Mouse (Mus musculus) layer of hippocampus, adult 18-20 months (tissue): ENCODE data around the gene Prr22. TPM values are rescaled to one million over a fixed set of nuclear protein-coding genes. Genes with fewer than 3 reads are reported as not detected.

Experiments used
- DNase-seq, 2 experiments: peaks; one replicate each; pipeline ENCODE4 v3.0.0; 2022; ENCODE audit warnings: low spot score in 2 of 2
- total RNA-seq, 2 experiments: library from RNA; stranded (reverse); gene quantifications; 2 replicates each; pipeline ENCODE4 v1.2.3; 2021

The Prr22 gene
- total RNA-seq, 2 experiments from 2014 or later = 0.99 to 1.2 TPM

GRCm38 (mm10) chr17:56805784-56806183 lies 35.7 kb downstream of the Prr22 start:
- DNase-seq = no peak

DNA sequence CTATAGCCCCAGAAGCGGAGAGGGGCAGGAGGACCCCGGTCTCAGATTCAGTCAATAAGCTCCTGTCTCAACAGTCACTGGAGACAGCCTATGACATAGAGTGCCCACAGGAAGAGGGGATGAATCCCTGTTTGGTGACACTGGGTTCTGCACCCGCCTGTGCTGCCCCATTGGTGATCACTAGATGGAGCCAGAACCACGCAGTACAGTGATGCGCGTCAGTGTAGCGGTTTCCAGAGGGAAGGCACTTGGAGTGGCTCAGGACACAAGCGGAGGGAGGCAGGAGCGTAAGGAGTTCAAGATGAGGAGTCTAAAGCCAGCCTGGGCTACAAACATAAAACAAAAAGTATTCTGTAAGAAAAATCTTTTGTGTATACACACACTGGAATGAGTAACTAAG lies 38.5 kb downstream of the Prr22 start:
- DNase-seq = peak; percentile 77 to 91

- peak; percentile 64 to 80 for DNase-seq
These were observed 40.2 kb downstream of the Prr22 start for GRCm38 (mm10) chr17:56810245-56810644.

GRCm38 (mm10) chr17:56814316-56815056 lies 44.4 kb downstream of the Prr22 start:
- DNase-seq = peak; percentile 80 to 91

DNA sequence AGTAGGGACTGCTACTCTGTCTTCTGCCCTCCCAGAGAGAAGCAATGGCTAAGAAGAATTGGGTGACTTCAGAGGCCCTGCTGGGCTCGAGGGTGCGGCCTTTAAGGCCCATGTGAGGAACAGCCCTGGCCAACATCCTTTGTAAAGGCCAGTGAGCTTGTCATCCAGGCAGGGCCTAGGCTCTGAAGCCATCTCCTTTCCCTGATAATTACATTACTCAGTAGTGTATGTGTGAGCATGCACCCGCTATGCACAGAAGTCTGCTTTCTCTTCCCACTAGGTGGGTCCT lies 45.0 kb downstream of the Prr22 start:
- no peak for DNase-seq

DNA sequence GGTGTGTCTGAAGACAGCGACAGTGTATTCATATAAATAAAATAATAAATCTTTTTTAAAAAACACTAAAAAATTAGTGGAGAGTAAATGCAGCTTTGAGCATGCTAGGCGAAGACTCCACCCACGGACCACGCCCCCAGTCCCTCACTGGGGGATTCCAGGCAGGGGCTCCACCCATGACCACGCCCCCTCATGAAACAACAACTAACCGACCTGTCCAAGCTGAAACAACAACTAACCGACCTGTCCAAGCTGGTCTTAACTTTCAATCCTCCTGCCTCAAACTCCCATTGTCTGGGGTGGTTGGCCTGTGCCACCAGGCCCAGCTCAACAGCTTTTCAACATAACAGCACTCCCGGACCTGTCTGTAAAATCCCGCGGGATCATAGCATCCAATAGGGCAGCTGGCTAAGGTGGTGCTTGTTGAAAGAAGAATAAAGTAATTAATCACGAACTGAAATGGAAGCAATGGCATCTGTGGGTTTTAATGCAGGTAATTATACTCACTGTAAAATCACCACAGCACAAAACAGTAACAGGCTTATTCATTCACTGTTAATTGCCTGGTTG lies 48.1 kb downstream of the Prr22 start:
- no peak for DNase-seq

- no peak for DNase-seq
These were observed 49.0 kb downstream of the Prr22 start for GRCm38 (mm10) chr17:56819032-56819545.

DNA sequence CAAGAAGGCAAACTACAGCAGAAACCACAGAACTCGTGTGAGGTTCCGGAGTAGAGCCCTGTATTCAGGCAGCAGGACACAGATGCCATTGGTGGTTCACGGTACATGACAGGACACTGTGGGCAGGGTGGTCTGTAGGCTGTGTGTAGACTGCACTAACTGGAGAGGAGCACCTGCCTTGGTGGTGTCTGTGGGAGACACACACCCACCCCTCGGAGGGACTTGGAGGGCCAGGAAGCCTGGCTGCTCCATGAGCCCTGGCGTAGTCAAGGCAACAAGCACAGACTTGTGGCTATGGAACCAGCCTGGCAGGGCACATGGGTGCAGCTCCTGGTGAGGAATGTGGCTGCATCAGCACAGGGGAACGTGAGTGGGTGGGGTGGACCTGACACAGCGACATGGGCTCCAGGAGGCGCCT lies 49.7 kb downstream of the Prr22 start:
- DNase-seq = peak; percentile 53 to 62

Other genes with a start within 250 kb of the Prr22 start
- 1 to 10 TPM; 2.6 to 4.0 TPM for gene Gm20219, start 215.9 kb upstream of the Prr22 start, total RNA-seq
- gene Safb2, start 185.7 kb upstream of the Prr22 start, total RNA-seq = 100 to 1,000 TPM; 116 to 133 TPM
- gene Safb, start 185.4 kb upstream of the Prr22 start, total RNA-seq = 100 to 1,000 TPM; 162 to 163 TPM
- 100 to 1,000 TPM; 143 to 147 TPM for gene 2410015M20Rik, start 160.5 kb upstream of the Prr22 start, total RNA-seq
- 100 to 1,000 TPM; 414 to 418 TPM for gene Rpl36, start 156.8 kb upstream of the Prr22 start, total RNA-seq
- 10 to 100 TPM; 60.1 to 61.6 TPM for gene Lonp1, start 143.4 kb upstream of the Prr22 start, total RNA-seq
- gene Catsperd, start 142.1 kb upstream of the Prr22 start, total RNA-seq = 1 to 10 TPM; 1.1 to 1.3 TPM
- gene Ranbp3, start 97.0 kb upstream of the Prr22 start, total RNA-seq = 10 to 100 TPM; 87.2 to 89.0 TPM
- 100 to 1,000 TPM; 213 to 228 TPM for gene Ndufa11, start 52.5 kb upstream of the Prr22 start, total RNA-seq
- 10 to 100 TPM in 1 of 2 experiments, 1 to 10 TPM in 1; 9.6 to 10.2 TPM for gene Vmac, start 52.2 kb upstream of the Prr22 start, total RNA-seq
- 1 to 10 TPM; 1.6 to 3.4 TPM for gene Nrtn, start 12.7 kb upstream of the Prr22 start, total RNA-seq
- 10 to 100 TPM; 63.4 to 68.8 TPM for gene Dus3l, start 5.5 kb upstream of the Prr22 start, total RNA-seq
- gene Rfx2, start 60.8 kb downstream of the Prr22 start, total RNA-seq = 1 to 10 TPM; 4.8 to 5.7 TPM
- gene Acsbg2, start 104.2 kb downstream of the Prr22 start, total RNA-seq = not detected
- gene 1700061G19Rik, start 105.2 kb downstream of the Prr22 start, total RNA-seq = under 1 TPM in 1 of 2 experiments, not detected in 1; 0.15 TPM
- gene Mllt1, start 165.2 kb downstream of the Prr22 start, total RNA-seq = 10 to 100 TPM; 96.2 to 98.2 TPM
- not detected for gene Acer1, start 211.9 kb downstream of the Prr22 start, total RNA-seq
- gene Clpp, start 220.1 kb downstream of the Prr22 start, total RNA-seq = 10 to 100 TPM; 68.6 to 75.6 TPM
- 10 to 100 TPM; 25.8 to 27.6 TPM for gene Alkbh7, start 227.1 kb downstream of the Prr22 start, total RNA-seq
- gene Pspn, start 229.8 kb downstream of the Prr22 start, total RNA-seq = not detected
- 10 to 100 TPM; 67.3 to 68.6 TPM for gene Gtf2f1, start 241.0 kb downstream of the Prr22 start, total RNA-seq
- gene Gm17949, start 241.2 kb downstream of the Prr22 start, total RNA-seq = under 1 TPM; 0.37 to 0.38 TPM